Mouse (Mus musculus): ENCODE data around the gene Lbhd2. TPM values are rescaled to one million over a fixed set of nuclear protein-coding genes. Genes with fewer than 3 reads are reported as not detected.
A peak's percentile ranks its signal among the peaks of the same experiment; 100 is the strongest.

Gene Lbhd2
- polyA plus RNA-seq, 1 experiment from 2014 or later: 12.4 TPM

DNA sequence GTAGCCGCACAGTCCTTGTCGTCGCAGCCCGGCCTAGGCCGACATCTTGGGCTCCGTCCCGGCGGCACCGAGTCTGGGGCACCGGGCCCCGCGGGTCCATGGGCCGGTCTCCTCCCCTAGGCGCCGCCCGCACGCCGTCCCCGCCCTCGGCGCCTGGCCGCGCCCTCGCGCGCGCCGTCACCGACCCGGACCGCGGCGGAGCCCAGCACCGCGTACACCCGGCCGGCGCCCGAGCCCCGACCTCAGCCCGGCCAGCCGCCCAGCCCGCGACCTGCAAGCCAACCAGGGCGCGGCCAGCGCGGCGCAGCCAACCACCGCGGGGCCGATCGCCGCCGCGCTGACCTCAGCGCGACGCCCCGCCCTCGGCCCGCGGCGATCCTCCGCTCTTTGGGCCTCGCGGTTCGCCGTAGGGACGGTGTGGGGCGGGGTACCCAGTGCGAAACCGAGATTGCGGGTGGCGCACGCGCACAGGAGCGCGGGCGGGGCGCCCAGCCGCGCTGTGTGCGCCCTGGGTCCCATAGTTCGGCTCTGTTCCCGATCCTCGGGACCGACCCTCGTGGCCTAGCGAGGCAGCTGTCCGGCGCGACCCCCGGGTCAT is 29.1 kb upstream of the Lbhd2 start, which contains the start of gene Cdc42bpb:
Gene Cdc42bpb, minus strand, starts transcription at position 343 of the 598 bp plus-strand sequence.
- ATAC-seq (ENCODE audit: insufficient number of reproducible peaks, low FRiP score, low TSS enrichment, low read depth): peak; percentile 90
- no peaks in the 10 kb centered on the region for H3K36me3 ChIP-seq

DNA sequence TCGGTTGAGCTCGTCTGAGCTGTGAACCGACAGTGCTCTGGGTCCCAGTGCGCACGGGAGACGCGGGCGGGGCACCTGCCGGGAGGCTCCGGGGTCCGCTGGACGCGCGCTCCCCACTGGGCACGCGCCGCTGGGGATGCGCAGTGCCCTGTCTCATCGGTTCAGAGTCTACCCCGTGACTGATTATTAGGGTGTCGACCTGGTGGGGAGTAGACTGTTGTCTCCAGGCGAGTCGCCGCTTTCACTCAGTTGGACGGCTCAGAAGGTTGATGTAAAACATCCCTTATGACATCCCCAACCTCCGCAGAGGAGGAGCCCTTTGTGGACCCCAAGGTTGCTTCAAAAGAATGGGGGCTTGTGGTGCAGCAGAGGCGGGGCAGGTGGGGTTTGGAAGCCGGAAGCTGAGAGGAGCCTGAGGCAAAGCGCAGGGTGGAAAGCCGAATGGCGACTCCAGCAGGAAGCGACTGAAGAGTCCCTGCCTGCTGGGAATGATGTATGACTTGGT is 28.6 kb upstream of the Lbhd2 start:
- Histone ChIP-seq H3K36me3 (no peaks in the 10 kb centered on the region), H3K9me3 (no peaks in the 10 kb centered on the region), H3K9ac (peak overlapping the region; percentile 87), H3K4me1 (peaks cover 33% of the 10 kb centered on the region), H3K27ac (peak overlapping the region; percentile 91), H3K4me3 (peak overlapping the region; percentile 95), H3K4me2 (peak overlapping the region; percentile 87), H3K27me3 (no peaks in the 10 kb centered on the region; the same call in 1 of the 2 replicates)
- WGBS: 0% methylated on average over 32 of the region's 32 CpGs
- peak; percentile 41; the same call in 1 of the 2 replicates for ATAC-seq (ENCODE audit: insufficient number of reproducible peaks, low FRiP score, low TSS enrichment, low read depth)

More for the DNA sequence above, 29.1 kb upstream of the Lbhd2 start, which contains the start of gene Cdc42bpb:
- H3K27me3 ChIP-seq: no peaks in the 10 kb centered on the region; the same call in 1 of the 2 replicates
- peak within 1 kb of the TSS; percentile 95 for H3K4me3 ChIP-seq
- H3K9me3 ChIP-seq: no peaks in the 10 kb centered on the region
- peaks cover 33% of the 10 kb centered on the region for H3K4me1 ChIP-seq
- under 1% methylated on average over 92 of the region's 94 CpGs for WGBS
- H3K27ac ChIP-seq: peak within 1 kb of the TSS; percentile 91
- H3K4me2 ChIP-seq: peak within 1 kb of the TSS; percentile 87
- peak within 1 kb of the TSS; percentile 87 for H3K9ac ChIP-seq

GRCm38 (mm10) chr12:111378812-111379211 is 27.8 kb upstream of the Lbhd2 start:
- no peak for ATAC-seq (ENCODE audit: insufficient number of reproducible peaks, low FRiP score, low TSS enrichment, low read depth)
- peak overlapping the region; percentile 95; the same call in 1 of the 2 replicates for H3K4me3 ChIP-seq
- peak overlapping the region; percentile 87; the same call in 1 of the 2 replicates for H3K4me2 ChIP-seq
- 0 out of 2 replicates have a peak overlapping the region, but pooled peaks have one; percentile 87 for H3K9ac ChIP-seq
- 78% methylated on average over 12 of the region's 12 CpGs for WGBS
- no peak overlapping the region for H3K27ac ChIP-seq
- no peaks in the 10 kb centered on the region for H3K36me3 ChIP-seq
- no peaks in the 10 kb centered on the region; the same call in 1 of the 2 replicates for H3K27me3 ChIP-seq
- no peaks in the 10 kb centered on the region for H3K9me3 ChIP-seq
- peaks cover 28% of the 10 kb centered on the region for H3K4me1 ChIP-seq

DNA sequence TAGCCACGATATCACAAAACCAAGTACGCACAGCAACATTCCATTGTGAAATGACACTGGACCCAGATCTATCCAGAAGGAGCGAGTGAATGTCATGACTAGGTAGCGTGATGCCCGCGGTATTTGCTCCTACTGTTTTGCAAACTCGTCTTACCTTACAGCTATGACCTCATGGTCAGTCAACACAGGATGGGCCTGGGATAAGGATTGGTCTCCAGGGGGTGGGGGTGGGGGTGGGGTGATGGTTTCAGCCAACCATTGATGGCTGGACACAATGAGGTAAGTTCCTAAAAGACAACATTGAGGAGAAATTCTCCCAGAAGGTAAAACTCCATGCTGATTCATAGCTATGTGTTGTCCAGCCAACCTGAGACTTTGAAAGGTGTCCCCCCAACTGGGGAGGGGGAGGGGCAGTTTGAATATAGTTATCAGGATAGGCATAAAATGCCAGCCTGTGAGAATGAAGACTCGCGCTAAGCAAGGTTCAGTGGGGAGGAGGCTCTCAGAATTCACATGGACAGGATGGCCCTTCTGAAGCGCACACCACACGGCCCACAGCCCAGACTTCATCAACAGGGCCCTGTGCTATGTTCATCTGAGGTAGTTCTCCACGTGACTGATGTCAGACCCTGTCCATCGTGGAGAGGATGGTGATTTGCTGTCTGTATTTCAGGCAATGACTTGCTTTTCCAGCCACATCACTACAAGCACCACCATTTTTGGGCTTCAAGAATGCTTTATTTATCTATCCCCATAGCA is 20.5 kb upstream of the Lbhd2 start:
- Histone ChIP-seq H3K9ac (no peak overlapping the region), H3K9me3 (no peaks in the 10 kb centered on the region), H3K27me3 (no peaks in the 10 kb centered on the region), H3K4me2 (no peak overlapping the region), H3K4me3 (no peak overlapping the region), H3K4me1 (peaks cover 7% of the 10 kb centered on the region), H3K36me3 (no peaks in the 10 kb centered on the region), H3K27ac (0 out of 2 replicates have a peak overlapping the region, but pooled peaks have one; percentile 28)
- 83% methylated on average over 13 of the region's 13 CpGs for WGBS
- ATAC-seq (ENCODE audit: insufficient number of reproducible peaks, low FRiP score, low TSS enrichment, low read depth): peak; percentile 35; the same call in 1 of the 2 replicates

DNA sequence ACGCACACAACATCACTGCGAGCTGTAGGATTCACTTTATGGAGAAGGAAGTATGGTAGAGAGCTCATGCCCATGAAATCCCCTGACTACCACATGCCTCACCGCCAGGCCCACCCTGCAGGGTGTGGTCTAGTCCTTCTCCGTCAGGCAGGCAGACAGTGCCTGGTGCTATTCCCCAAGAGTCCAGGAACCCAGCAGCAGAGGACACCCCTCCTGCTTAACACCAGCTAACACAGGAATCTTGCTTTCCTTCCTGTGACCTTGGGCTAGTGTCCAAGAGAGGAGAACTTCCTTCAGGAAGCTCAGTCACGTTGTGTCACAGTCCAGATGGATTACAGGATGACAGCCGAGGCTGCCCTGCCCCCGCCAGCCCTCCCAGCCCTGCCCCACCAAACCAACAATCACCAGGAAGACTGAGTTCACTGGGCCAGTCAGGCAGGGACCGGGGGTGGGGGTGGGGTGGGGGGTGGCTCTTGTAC is 19.9 kb upstream of the Lbhd2 start:
- Histone ChIP-seq H3K36me3 (no peaks in the 10 kb centered on the region), H3K9me3 (no peaks in the 10 kb centered on the region), H3K27ac (0 out of 2 replicates have a peak overlapping the region, but pooled peaks have one; percentile 28), H3K9ac (no peak overlapping the region), H3K4me2 (no peak overlapping the region), H3K4me1 (peaks cover 7% of the 10 kb centered on the region), H3K27me3 (no peaks in the 10 kb centered on the region), H3K4me3 (no peak overlapping the region)
- WGBS: 52% methylated on average over 8 of the region's 8 CpGs
- ATAC-seq (ENCODE audit: insufficient number of reproducible peaks, low FRiP score, low TSS enrichment, low read depth): peak; percentile 78

DNA sequence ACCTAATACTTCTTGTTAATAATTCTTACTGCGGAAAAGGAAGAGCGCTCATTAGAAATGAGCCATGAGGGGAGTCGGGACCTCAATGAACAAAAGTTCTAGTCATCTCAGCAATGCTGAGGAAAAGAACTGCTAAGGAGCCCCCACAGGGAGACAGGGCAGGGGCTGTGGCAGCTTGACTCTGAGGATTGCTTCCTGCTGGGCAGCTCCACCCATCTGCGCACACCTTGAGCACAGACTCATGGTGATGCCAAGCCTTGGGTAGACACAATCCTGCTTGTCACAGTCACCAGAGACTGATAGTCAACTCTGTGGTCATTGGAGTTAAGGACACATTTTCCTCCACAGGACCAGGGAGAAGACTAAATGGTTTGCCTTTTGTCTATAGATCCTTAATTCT is 19.5 kb upstream of the Lbhd2 start:
- WGBS: 72% methylated on average over 4 of the region's 4 CpGs
- ATAC-seq (ENCODE audit: insufficient number of reproducible peaks, low FRiP score, low TSS enrichment, low read depth): no peak
- 0 out of 2 replicates have a peak overlapping the region, but pooled peaks have one; percentile 47 for H3K27ac ChIP-seq
- no peaks in the 10 kb centered on the region for H3K36me3 ChIP-seq
- H3K4me1 ChIP-seq: peaks cover 7% of the 10 kb centered on the region
- H3K9ac ChIP-seq: no peak overlapping the region
- no peak overlapping the region for H3K4me3 ChIP-seq
- no peaks in the 10 kb centered on the region for H3K27me3 ChIP-seq
- no peak overlapping the region for H3K4me2 ChIP-seq
- H3K9me3 ChIP-seq: no peaks in the 10 kb centered on the region

DNA sequence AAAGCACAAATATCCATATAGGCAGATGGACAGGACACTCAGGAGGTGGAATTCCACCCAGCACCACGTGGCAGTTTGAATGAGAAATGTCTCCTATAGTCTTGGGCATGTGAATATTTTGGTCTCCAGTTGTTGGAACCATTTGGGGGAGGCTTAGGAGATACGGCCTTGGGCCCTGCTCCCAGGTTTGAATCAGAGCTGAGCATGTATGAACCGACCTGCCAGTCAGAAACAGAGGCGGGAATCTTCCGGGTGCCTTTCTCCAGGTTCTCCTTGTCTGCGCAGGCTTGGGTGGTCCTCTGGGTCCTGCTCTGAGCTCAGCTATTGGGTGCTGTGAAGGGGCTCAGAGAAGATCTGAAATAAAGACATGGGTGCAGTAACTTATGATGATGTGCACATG is 12.6 kb upstream of the Lbhd2 start:
- Histone ChIP-seq H3K4me1 (no peaks in the 10 kb centered on the region), H3K36me3 (no peaks in the 10 kb centered on the region), H3K4me3 (no peak overlapping the region), H3K9ac (no peak overlapping the region), H3K4me2 (no peak overlapping the region), H3K27ac (no peak overlapping the region), H3K9me3 (no peaks in the 10 kb centered on the region), H3K27me3 (0 out of 2 replicates have a peak, but pooled peaks cover 8% of the 10 kb centered on the region)
- 85% methylated on average over 6 of the region's 6 CpGs for WGBS
- ATAC-seq (ENCODE audit: insufficient number of reproducible peaks, low FRiP score, low TSS enrichment, low read depth): no peak

DNA sequence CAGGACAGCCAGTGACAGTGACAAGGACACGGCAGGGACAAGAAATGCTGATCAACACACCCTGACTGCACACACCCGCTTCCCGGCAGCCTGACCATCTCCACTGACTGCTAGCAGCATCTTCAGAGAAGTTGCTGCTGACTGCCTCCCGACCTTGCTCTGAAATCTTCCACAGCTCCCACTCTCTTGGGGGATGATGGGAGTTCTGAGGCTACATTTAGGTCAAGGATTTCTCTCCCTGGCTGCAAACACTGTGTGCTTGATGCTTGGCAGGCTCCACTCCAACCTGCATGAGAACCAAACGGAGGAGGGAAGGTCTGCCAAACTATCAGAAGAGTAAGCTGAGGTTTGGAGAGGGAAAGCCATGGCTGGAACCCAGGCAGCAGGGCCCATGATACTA is 9.6 kb upstream of the Lbhd2 start:
- WGBS: 63% methylated on average over 5 of the region's 5 CpGs
- H3K4me3 ChIP-seq: no peak overlapping the region
- ATAC-seq (ENCODE audit: insufficient number of reproducible peaks, low FRiP score, low TSS enrichment, low read depth): no peak

GRCm38 (mm10) chr12:111401454-111402184 is 5.0 kb upstream of the Lbhd2 start:
- H3K27ac ChIP-seq: no peak overlapping the region
- H3K4me3 ChIP-seq: no peak overlapping the region
- no peak overlapping the region for H3K9ac ChIP-seq
- no peak overlapping the region for H3K4me2 ChIP-seq
- no peaks in the 10 kb centered on the region for H3K36me3 ChIP-seq
- 18% methylated on average over 15 of the region's 15 CpGs for WGBS
- peaks cover 28% of the 10 kb centered on the region for H3K27me3 ChIP-seq
- ATAC-seq (ENCODE audit: insufficient number of reproducible peaks, low FRiP score, low TSS enrichment, low read depth): 0 out of 2 replicates have a peak, but pooled peaks have one; percentile 42
- peaks cover 8% of the 10 kb centered on the region for H3K4me1 ChIP-seq
- H3K9me3 ChIP-seq: no peaks in the 10 kb centered on the region

More for the DNA sequence above, 9.6 kb upstream of the Lbhd2 start:
- no peak overlapping the region for H3K9ac ChIP-seq
- H3K4me2 ChIP-seq: no peak overlapping the region
- H3K4me1 ChIP-seq: peaks cover 5% of the 10 kb centered on the region
- no peaks in the 10 kb centered on the region for H3K36me3 ChIP-seq
- no peaks in the 10 kb centered on the region for H3K9me3 ChIP-seq
- H3K27ac ChIP-seq: no peak overlapping the region
- H3K27me3 ChIP-seq: peaks cover 10% of the 10 kb centered on the region; the same call in 1 of the 2 replicates

DNA sequence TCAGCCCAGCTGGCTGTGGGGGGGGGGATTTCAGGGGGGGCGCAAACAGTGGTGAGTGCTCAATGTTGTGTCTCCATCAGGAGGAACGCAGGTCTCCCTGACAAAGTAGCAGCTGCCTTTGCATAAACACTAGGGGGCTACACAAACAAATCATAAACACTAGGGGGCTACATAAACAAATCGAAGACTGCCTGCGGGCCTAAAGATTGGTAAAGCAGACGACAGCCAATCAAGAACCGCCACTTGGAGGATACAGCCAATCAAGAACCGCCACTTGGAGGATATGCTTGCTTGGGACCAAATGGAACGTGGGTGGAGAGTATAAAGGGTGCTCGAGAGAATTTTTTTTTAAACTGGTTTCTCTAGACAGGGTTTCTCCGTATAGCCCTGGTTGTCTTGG is 1.7 kb upstream of the Lbhd2 start:
- no peak overlapping the region for H3K27ac ChIP-seq
- no peak overlapping the region for H3K4me2 ChIP-seq
- H3K4me1 ChIP-seq: peaks cover 30% of the 10 kb centered on the region
- WGBS: 58% methylated on average over 10 of the region's 10 CpGs
- H3K4me3 ChIP-seq: no peak overlapping the region
- no peak for ATAC-seq (ENCODE audit: insufficient number of reproducible peaks, low FRiP score, low TSS enrichment, low read depth)
- peaks cover 51% of the 10 kb centered on the region for H3K27me3 ChIP-seq
- H3K9me3 ChIP-seq: no peaks in the 10 kb centered on the region
- no peak overlapping the region for H3K9ac ChIP-seq
- H3K36me3 ChIP-seq: no peaks in the 10 kb centered on the region

DNA sequence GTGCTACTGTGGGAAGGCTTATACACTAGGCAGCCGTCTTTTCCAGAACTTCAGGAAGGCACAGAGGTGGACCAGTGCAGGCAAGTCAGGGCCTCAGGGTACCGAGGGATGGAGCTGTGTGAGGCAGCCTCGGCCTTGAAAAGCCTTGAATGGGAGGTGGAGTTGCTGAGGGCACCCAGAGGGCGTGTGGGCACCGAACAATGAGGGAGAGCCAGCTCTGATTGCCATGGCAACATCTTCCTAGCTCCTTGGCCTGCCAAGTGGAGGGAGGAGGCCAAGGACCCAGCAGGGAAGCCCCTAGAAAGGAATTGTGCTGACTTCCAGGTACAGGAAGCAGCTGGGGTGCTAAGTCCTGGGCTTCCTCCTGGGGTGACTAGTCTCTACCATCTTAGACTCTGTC is 3.0 kb downstream of the Lbhd2 start:
- Histone ChIP-seq H3K27ac (no peak overlapping the region), H3K4me1 (peaks cover 57% of the 10 kb centered on the region), H3K4me2 (no peak overlapping the region), H3K36me3 (no peaks in the 10 kb centered on the region), H3K27me3 (peaks cover 44% of the 10 kb centered on the region), H3K9me3 (no peaks in the 10 kb centered on the region), H3K9ac (no peak overlapping the region), H3K4me3 (no peak overlapping the region)
- 33% methylated on average over 5 of the region's 5 CpGs for WGBS
- no peak for ATAC-seq (ENCODE audit: insufficient number of reproducible peaks, low FRiP score, low TSS enrichment, low read depth)

All from limb, embryonic 15.5 days (tissue).